Mouse (Mus musculus): ENCODE data around the gene Dnaja3. TPM values are rescaled to one million over a fixed set of nuclear protein-coding genes. Genes with fewer than 3 reads are reported as not detected.
"Not testable (repeated sequence)": the region's sequence is repeated elsewhere in the genome, so short reads cannot be mapped to it uniquely, and the experiment has no call there.

Dnaja3 gene
- polyA plus RNA-seq, 1 experiment from 2014 or later, result 95.3 TPM

- Histone ChIP-seq H3K27ac (ENCODE audit: low read length) (no peak overlapping the region), H3K4me3 (ENCODE audit: low read length) (no peak overlapping the region), H3K4me1 (ENCODE audit: insufficient read depth, low read length) (no peaks in the 10 kb centered on the region), H3K9me3 (ENCODE audit: low read length) (peaks cover 6% of the 10 kb centered on the region; the same call in 1 of the 2 replicates), H3K4me2 (replicated peaks; ENCODE audit: low read depth, low read length) (no peak overlapping the region), H3K9ac (replicated peaks; ENCODE audit: low read length) (no peak overlapping the region), H3K36me3 (ENCODE audit: insufficient read depth, low read length) (peaks cover 6% of the 10 kb centered on the region; the same call in 1 of the 2 replicates), H3K27me3 (ENCODE audit: insufficient read depth, low read length) (no peaks in the 10 kb centered on the region)
- 92% methylated on average over 1 of the region's 1 CpGs for WGBS
- ATAC-seq (ENCODE audit: low FRiP score, low TSS enrichment), result no peak
These were observed 102.4 kb downstream of the Dnaja3 start for GRCm38 (mm10) chr16:4742186-4742585.

GRCm38 (mm10) chr16:4752155-4752554 is 112.4 kb downstream of the Dnaja3 start:
- no peak overlapping the region for H3K27ac ChIP-seq (ENCODE audit: low read length)
- H3K4me1 ChIP-seq (ENCODE audit: insufficient read depth, low read length), result peaks cover 13% of the 10 kb centered on the region
- no peak for ATAC-seq (ENCODE audit: low FRiP score, low TSS enrichment)
- H3K9me3 ChIP-seq (ENCODE audit: low read length), result peaks cover 7% of the 10 kb centered on the region; the same call in 1 of the 2 replicates
- 88% methylated on average over 3 of the region's 3 CpGs for WGBS
- peaks cover 8% of the 10 kb centered on the region for H3K36me3 ChIP-seq (ENCODE audit: insufficient read depth, low read length)
- H3K9ac ChIP-seq (replicated peaks; ENCODE audit: low read length), result no peak overlapping the region
- no peak overlapping the region for H3K4me2 ChIP-seq (replicated peaks; ENCODE audit: low read depth, low read length)
- no peaks in the 10 kb centered on the region for H3K27me3 ChIP-seq (ENCODE audit: insufficient read depth, low read length)
- no peak overlapping the region for H3K4me3 ChIP-seq (ENCODE audit: low read length)

- Histone ChIP-seq H3K4me1 (ENCODE audit: insufficient read depth, low read length) (peaks cover 17% of the 10 kb centered on the region), H3K4me2 (replicated peaks; ENCODE audit: low read depth, low read length) (no peak overlapping the region), H3K36me3 (ENCODE audit: insufficient read depth, low read length) (peaks cover 8% of the 10 kb centered on the region), H3K4me3 (ENCODE audit: low read length) (no peak overlapping the region), H3K9me3 (ENCODE audit: low read length) (peaks cover 7% of the 10 kb centered on the region; the same call in 1 of the 2 replicates), H3K27ac (ENCODE audit: low read length) (no peak overlapping the region), H3K27me3 (ENCODE audit: insufficient read depth, low read length) (no peaks in the 10 kb centered on the region), H3K9ac (replicated peaks; ENCODE audit: low read length) (no peak overlapping the region)
- WGBS, result 54% methylated on average over 3 of the region's 3 CpGs
- ATAC-seq (ENCODE audit: low FRiP score, low TSS enrichment), result no peak
These were observed 114.3 kb downstream of the Dnaja3 start for GRCm38 (mm10) chr16:4754045-4754444.

- not testable (repeated sequence) for H3K9me3 ChIP-seq (ENCODE audit: low read length); H3K27me3 ChIP-seq (ENCODE audit: insufficient read depth, low read length); H3K36me3 ChIP-seq (ENCODE audit: insufficient read depth, low read length)
- Histone ChIP-seq H3K4me1 (ENCODE audit: insufficient read depth, low read length) (peaks cover 17% of the 10 kb centered on the region), H3K4me2 (replicated peaks; ENCODE audit: low read depth, low read length) (peak overlapping the region; percentile 51), H3K4me3 (ENCODE audit: low read length) (peak overlapping the region; percentile 52), H3K27ac (ENCODE audit: low read length) (peak overlapping the region; percentile 83), H3K9ac (replicated peaks; ENCODE audit: low read length) (peak overlapping the region; percentile 67)
- ATAC-seq (ENCODE audit: low FRiP score, low TSS enrichment), result peak; percentile 85
- 2% methylated on average over 20 of the region's 42 CpGs for WGBS
These were observed 117.0 kb downstream of the Dnaja3 start for GRCm38 (mm10) chr16:4756660-4757335.

Other genes with a start within 250 kb of the Dnaja3 start
- gene Adcy9, start 219.5 kb upstream of the Dnaja3 start, polyA plus RNA-seq (2015; fragmentation: Nextera tagmentation; extraction: Ambion mirVana), result 1.0 and 1.1 TPM in 2 replicates
- gene Srl, start 98.2 kb upstream of the Dnaja3 start, polyA plus RNA-seq (2015; fragmentation: Nextera tagmentation; extraction: Ambion mirVana), result 18.2 and 19.2 TPM in 2 replicates
- gene Tfap4, start 80.1 kb upstream of the Dnaja3 start, polyA plus RNA-seq (2015; fragmentation: Nextera tagmentation; extraction: Ambion mirVana), result 21.8 and 25.5 TPM in 2 replicates
- 43.6 and 53.6 TPM in 2 replicates for gene Glis2, start 45.3 kb upstream of the Dnaja3 start, polyA plus RNA-seq (2015; fragmentation: Nextera tagmentation; extraction: Ambion mirVana)
- 67.8 and 80.4 TPM in 2 replicates for gene Pam16, start 15.0 kb upstream of the Dnaja3 start, polyA plus RNA-seq (2015; fragmentation: Nextera tagmentation; extraction: Ambion mirVana)
- gene Vasn, start within 50 bp of the Dnaja3 start, polyA plus RNA-seq (2015; fragmentation: Nextera tagmentation; extraction: Ambion mirVana), result 26.8 TPM in 2 replicates
- gene Coro7, start 39.8 kb downstream of the Dnaja3 start, polyA plus RNA-seq (2015; fragmentation: Nextera tagmentation; extraction: Ambion mirVana), result 21.4 and 24.0 TPM in 2 replicates
- gene Nmral1, start 79.4 kb downstream of the Dnaja3 start, polyA plus RNA-seq (2015; fragmentation: Nextera tagmentation; extraction: Ambion mirVana), result 96.7 and 100 TPM in 2 replicates
- 117 and 120 TPM in 2 replicates for gene Hmox2, start 86.4 kb downstream of the Dnaja3 start, polyA plus RNA-seq (2015; fragmentation: Nextera tagmentation; extraction: Ambion mirVana)
- 113 and 123 TPM in 2 replicates for gene Cdip1, start 150.3 kb downstream of the Dnaja3 start, polyA plus RNA-seq (2015; fragmentation: Nextera tagmentation; extraction: Ambion mirVana)
- gene 4930562C15Rik, start 195.4 kb downstream of the Dnaja3 start, polyA plus RNA-seq (2015; fragmentation: Nextera tagmentation; extraction: Ambion mirVana), result 0.30 and 0.85 TPM in 2 replicates
- 36.2 and 40.4 TPM in 2 replicates for gene Ubald1, start 240.3 kb downstream of the Dnaja3 start, polyA plus RNA-seq (2015; fragmentation: Nextera tagmentation; extraction: Ambion mirVana)
- 113 and 117 TPM in 2 replicates for gene Mgrn1, start 246.3 kb downstream of the Dnaja3 start, polyA plus RNA-seq (2015; fragmentation: Nextera tagmentation; extraction: Ambion mirVana)